Mouse (Mus musculus) bone marrow, adult 2 months (tissue): ENCODE results near the gene Hcfc1r1. TPM values are rescaled to one million over a fixed set of nuclear protein-coding genes. Genes with fewer than 3 reads are reported as not detected.
A peak's percentile ranks its signal among the peaks of the same experiment; 100 is the strongest.

ENCODE experiments used
- H3K27ac ChIP-seq: fragments of 200-500 bp; 2 replicates; pipeline ENCODE4 v1.5.1; 2012; ENCODE audit warnings: low read depth, mild to moderate bottlenecking, control low read depth, inconsistent platforms, low read length; ENCODE audit not compliant: control insufficient read depth, poor library complexity, insufficient read depth
- H3K4me1 ChIP-seq: fragments of 200-500 bp; 2 replicates; pipeline ENCODE4 v1.6.1; 2011; ENCODE audit warnings: low read length; ENCODE audit not compliant: control insufficient read depth, insufficient read depth
- H3K4me3 ChIP-seq: fragments of 200-500 bp; replicated peaks from 2 replicates; pipeline ENCODE3; 2011; ENCODE audit warnings: mild to moderate bottlenecking, low read depth, low read length, control low read depth; ENCODE audit not compliant: control insufficient read depth
- CTCF ChIP-seq: fragments of 200-500 bp; IDR thresholded peaks from 2 replicates; pipeline ENCODE4 v1.5.1; 2011; ENCODE audit warnings: low read length, control low read depth; ENCODE audit not compliant: control insufficient read depth, insufficient read depth
- POLR2A ChIP-seq: fragments of 200-500 bp; IDR thresholded peaks from 2 replicates; pipeline ENCODE4 v1.6.1; 2011; ENCODE audit warnings: low read depth, mild to moderate bottlenecking, control low read depth, low read length, borderline replicate concordance; ENCODE audit not compliant: control insufficient read depth
- WGBS: fragments of 180-500 bp; shearing (Covaris S2); methylation state at CpG from one replicate; pipeline ENCODE4 v1.1.7; 2018; 5-methylcytosine and 5-hydroxymethylcytosine counted together
- polyA plus RNA-seq: library from polyadenylated mRNA; stranded (reverse); fragments of >200 nt; gene quantifications from 2 replicates; pipeline ENCODE4 v1.2.4, GENCODE M21; 2011; ENCODE audit warnings: low replicate concordance; ENCODE audit not compliant: missing spikeins, insufficient read depth, insufficient read length

Gene Hcfc1r1
- polyA plus RNA-seq, 1 experiment = 54.3 TPM

DNA sequence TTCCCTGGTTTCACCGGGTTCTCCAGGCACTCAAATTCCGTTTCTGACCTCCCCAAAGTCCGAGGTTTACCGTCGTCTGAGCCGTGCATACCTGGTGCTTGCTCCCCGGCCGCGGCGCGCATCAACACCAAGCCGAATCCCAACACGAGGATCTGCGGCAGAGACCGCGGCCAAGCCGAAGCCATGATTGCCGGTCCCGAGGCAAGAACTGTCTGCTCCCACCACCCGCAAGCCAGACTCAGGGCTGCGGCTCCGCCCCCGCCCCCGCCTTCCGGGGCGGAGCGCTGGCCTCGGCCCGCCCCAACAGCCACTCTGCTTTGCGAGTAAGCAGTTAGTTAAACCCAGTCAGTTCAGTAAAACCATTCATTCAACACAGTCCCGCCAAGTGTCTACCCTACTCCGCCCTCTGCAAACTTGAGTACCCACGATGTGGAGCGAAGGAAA, 3.9 kb downstream of the Hcfc1r1 start, which contains the start of gene Tnfrsf12a:
Tnfrsf12a (minus strand) TSS at position 233 of the 444 bp plus-strand sequence.
- no peak for TF ChIP-seq CTCF
- TF ChIP-seq POLR2A = peak; percentile 86
- 0 out of 2 replicates have a peak, but pooled peaks cover 1% of the 10 kb centered on the region for H3K4me1 ChIP-seq

DNA sequence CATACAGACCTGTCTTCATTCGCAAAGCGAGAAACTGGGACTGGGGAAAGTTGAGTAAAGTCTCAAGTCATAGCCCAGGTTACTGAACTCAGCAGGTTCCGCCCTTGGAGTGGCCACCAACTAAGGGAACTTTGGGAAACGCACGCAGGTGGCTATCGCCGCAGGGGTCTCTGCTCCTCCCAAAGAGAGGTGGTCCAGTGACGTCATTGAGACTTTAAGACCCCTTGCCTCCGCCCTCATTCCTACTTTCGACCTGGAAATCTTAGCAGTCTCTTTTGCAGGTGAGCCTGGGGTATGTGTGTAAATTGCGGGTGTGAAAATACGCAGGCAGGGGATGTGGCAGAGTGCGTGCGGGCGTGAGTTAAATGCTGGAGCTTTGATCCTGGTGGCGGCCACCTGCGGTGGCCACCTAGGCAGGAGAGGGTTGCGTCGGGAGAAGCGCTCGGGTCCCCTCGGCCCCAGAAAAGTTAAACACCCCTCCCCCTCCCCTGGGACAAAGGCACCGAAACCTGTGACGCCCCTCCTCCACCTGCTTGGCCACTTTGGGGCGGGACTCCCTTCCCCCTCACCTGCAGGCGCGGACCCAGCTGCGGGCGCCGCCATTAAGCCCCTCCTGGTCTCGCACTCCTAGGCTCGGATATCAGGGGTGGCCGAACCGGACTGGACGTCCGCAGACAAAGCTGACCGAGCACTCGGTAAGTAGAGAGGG, 5.9 kb downstream of the Hcfc1r1 start, which contains the start of gene Cldn6:
Cldn6 (plus strand) TSS at position 123 of the 709 bp plus-strand sequence.
- Histone ChIP-seq H3K4me3 (no peak within 1 kb of the TSS), H3K4me1 (no peaks in the 10 kb centered on the region), H3K27ac (no peak within 1 kb of the TSS)
- 13% methylated on average over 38 of the region's 38 CpGs for WGBS
- no peak for TF ChIP-seq POLR2A
- TF ChIP-seq CTCF = no peak

More for the DNA sequence above, 3.9 kb downstream of the Hcfc1r1 start, which contains the start of gene Tnfrsf12a:
- under 1% methylated on average over 34 of the region's 34 CpGs for WGBS
- Histone ChIP-seq H3K4me3 (peak within 1 kb of the TSS; percentile 89), H3K27ac (no peak within 1 kb of the TSS; the same call in 1 of the 2 replicates)

DNA sequence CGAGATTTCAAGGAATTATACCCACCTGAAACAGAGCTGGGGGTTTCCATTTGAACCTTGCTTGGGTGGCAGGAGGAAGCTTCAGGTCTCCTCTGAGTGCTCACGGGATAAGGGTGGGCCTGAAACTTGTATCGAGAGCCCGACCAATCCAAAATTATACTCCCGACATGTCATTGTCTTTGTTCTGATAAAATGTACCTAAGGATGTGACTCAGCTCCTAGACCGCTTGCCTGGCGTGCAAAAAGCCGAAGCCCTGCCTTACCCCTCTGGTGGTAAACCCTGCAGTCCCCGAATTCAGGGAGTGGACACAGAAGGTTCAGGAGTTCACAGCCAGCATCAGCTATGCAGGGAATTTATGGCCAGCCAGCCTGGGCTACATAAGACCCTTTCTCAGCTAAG, 6.9 kb downstream of the Hcfc1r1 start:
- H3K4me1 ChIP-seq = no peaks in the 10 kb centered on the region
- no peak for TF ChIP-seq POLR2A
- no peak for TF ChIP-seq CTCF
- no peak overlapping the region for H3K4me3 ChIP-seq
- no peak overlapping the region for H3K27ac ChIP-seq
- 72% methylated on average over 9 of the region's 9 CpGs for WGBS

DNA sequence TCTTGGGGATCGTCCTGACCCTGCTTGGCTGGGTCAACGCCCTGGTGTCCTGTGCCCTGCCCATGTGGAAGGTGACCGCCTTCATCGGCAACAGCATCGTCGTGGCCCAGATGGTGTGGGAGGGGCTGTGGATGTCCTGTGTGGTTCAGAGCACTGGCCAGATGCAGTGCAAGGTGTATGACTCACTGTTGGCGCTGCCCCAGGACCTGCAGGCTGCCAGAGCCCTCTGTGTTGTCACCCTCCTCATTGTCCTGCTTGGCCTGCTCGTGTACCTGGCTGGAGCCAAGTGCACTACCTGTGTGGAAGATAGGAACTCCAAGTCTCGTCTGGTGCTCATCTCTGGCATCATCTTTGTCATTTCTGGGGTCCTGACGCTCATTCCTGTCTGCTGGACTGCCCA, 7.7 kb downstream of the Hcfc1r1 start:
- 64% methylated on average over 10 of the region's 10 CpGs for WGBS
- no peak overlapping the region for H3K27ac ChIP-seq
- no peak overlapping the region for H3K4me3 ChIP-seq
- H3K4me1 ChIP-seq = no peaks in the 10 kb centered on the region
- TF ChIP-seq POLR2A = no peak
- no peak for TF ChIP-seq CTCF

DNA sequence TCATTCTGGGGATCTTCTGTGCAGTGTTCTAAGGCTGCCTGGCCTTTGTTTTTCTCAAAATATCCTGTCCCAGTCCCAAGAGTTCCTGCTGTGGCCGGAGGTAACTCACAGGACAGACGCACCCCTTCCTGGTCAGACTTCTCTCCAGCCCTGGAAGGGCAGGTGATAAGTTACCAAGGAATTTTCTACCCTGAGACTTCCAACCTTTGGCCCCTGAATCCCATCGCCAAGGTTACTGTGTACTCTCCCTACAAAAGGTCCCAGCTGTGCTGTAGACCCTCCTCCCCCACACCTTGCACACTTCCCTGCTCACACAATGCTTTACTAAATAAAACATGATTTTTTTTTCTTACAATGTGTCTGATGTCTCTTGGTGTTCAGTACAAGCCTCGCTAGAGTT, 8.7 kb downstream of the Hcfc1r1 start:
- no peak for TF ChIP-seq POLR2A
- no peak for TF ChIP-seq CTCF
- Histone ChIP-seq H3K4me1 (no peaks in the 10 kb centered on the region), H3K27ac (no peak overlapping the region), H3K4me3 (no peak overlapping the region)
- WGBS = 74% methylated on average over 4 of the region's 4 CpGs

DNA sequence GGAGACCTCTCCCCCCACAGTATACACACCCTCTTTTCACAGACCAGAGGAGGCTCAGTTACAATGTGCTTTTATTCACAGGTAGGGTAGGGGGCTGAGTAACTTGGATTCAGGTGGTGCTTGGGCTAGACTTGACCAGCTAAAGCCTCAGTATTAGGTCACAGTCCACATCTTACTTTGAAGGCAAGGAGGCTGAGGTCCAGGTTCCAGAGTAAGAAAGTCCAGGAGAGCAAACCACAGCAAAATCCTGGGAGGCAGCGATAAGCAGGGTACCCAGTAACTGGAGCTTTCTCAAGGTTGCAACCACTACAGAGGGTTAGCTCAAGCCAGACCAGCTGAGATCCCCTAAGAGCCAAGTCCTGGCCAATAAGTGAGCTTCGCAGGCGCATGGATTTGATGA, 9.1 kb downstream of the Hcfc1r1 start:
- Histone ChIP-seq H3K4me1 (no peaks in the 10 kb centered on the region), H3K4me3 (no peak overlapping the region), H3K27ac (no peak overlapping the region)
- 79% methylated on average over 3 of the region's 3 CpGs for WGBS
- TF ChIP-seq POLR2A = no peak
- TF ChIP-seq CTCF = no peak

DNA sequence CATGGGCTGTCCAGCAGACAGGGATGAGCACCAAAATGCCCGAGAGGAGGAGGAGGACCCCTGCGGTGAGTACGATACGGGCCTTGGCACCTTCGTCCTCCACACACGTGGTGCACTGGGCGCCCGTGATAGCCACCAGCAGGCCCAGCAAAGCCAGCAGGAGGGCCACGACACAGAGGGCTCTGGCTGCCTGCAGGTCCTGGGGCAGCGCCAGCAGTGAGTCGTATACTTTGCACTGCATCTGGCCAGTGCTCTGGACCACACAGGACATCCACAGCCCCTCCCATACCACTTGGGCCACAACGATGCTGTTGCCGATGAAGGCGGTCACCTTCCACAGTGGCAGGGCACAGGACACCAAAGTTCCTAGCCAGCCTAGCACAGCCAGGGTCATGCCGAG, 9.8 kb downstream of the Hcfc1r1 start:
- H3K4me3 ChIP-seq = no peak overlapping the region
- 65% methylated on average over 15 of the region's 15 CpGs for WGBS

DNA sequence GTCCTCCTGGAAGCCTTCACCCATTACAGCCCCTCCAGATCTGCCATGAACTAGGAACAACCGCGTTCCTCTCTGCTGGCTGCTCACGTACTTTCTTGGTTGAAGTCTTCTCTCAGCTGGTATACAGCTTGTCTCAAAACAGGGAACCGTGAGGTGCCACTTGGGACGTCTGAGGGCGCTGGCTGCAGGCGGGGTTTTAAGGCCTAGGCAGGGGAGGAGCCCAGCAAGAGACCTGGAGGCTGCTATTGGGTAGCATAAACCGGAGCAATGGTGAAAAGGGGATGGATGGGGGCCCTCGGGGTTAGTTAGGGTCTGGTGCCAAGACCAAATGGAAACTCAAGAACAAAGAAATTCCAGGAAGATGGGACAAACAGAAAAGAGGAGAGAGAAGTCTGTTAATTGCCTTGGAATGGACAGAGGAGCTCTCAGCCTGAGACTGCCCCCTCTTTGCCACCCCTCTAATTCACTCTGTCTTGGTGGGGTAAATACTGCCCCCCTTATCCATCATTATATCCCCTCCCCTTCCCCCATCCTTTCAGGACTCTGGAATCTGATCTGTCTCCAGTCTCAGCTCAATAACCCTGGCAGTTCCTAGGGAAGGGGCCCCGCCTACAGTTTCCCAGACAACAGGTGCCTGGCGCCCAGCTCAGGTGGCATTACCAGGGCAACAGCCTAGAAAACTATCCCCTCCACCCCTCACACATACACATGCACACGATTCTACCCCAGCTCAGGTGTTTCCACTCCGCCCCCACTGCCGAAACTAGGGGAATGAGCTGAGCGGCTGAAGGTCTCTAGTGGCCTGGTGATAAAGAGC, 10.7 kb downstream of the Hcfc1r1 start, which contains the start of gene Cldn9:
Cldn9 (minus strand) TSS at position 171 of the 817 bp plus-strand sequence.
- no peak within 1 kb of the TSS for H3K27ac ChIP-seq
- TF ChIP-seq POLR2A = no peak
- H3K4me3 ChIP-seq = no peak within 1 kb of the TSS
- WGBS = 36% methylated on average over 15 of the region's 15 CpGs
- H3K4me1 ChIP-seq = no peaks in the 10 kb centered on the region

More for the DNA sequence above, 9.8 kb downstream of the Hcfc1r1 start:
- H3K27ac ChIP-seq = no peak overlapping the region
- no peaks in the 10 kb centered on the region for H3K4me1 ChIP-seq
- TF ChIP-seq CTCF (no peak), POLR2A (no peak)

DNA sequence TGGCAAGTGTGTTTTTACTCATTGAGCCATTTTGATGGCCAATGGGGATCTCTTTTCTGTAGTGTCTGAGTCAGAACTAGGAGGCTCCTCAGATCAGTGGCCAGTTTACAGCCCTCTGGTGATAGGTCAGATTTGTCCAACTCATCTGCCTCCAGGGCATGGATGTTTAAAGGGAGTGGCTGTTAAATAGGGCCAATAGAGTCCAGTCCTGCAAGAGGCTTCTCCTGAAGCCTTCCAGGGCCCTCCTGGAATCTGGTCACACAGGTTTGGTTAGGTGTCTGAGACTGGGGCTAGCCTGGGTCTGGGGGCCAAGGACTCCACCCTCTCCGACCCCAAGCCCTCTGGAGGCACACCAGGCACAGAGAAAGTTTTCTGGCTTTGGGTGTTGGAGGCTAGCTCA, 21.1 kb downstream of the Hcfc1r1 start:
- no peak overlapping the region for H3K27ac ChIP-seq
- TF ChIP-seq POLR2A = no peak
- TF ChIP-seq CTCF = no peak
- no peak overlapping the region for H3K4me3 ChIP-seq
- no peaks in the 10 kb centered on the region for H3K4me1 ChIP-seq
- 56% methylated on average over 1 of the region's 1 CpGs for WGBS
